ENCODE assay signal across 7 mouse cellular contexts in the genomic region with DNA sequence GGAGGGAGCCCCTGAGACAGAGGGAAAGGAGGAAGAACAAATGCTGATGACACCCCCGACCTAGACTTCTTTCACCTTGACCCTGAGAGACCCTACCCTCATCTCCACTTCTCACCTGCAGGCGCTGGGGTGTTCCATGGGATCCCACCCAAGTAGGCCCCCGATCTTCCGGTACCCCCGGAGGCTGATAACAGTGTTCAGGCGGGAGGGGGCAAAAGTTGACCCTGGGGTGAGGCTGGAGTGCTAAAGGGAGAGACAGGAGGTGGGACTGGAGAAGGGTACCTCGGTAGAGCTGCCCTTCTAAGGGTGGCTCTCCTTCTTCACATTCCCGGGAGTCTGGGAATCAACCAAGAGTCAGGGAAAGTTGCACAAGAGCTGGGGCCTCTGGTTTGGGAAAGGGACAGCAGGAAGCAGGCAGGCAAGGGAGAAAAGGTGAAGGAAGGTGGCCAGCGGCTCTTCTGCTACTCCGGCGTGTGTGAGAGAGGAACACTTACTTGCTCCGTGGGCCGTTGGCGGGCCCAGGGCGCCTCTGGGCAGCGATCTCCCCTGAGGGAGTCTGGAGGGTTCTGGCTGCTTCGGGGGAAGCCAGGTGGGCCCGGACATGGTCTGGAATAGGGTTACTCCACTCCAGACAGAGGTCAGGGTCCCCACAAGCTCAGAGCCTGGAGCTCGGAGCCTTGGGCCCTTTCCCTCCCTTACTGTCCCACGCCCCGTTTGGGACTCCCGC. TPM values are rescaled to one million over a fixed set of nuclear protein-coding genes. Genes with fewer than 3 reads are reported as not detected.
DNase-seq lines count a peak whose midpoint lies in the region; ATAC-seq and TF ChIP-seq lines count a peak whose summit lies in the region.

No protein-coding gene starts in this region.

- H3K36me3 ChIP-seq in C2C12 (ENCODE audit: control insufficient read depth, insufficient read depth) = peaks cover 31% of the 10 kb centered on the region
- H3K36me3 ChIP-seq in ES-E14 (ENCODE audit: control insufficient read depth, insufficient read depth, low read length, poor library complexity, severe bottlenecking) = peaks cover 25% of the 10 kb centered on the region
- peaks cover 24% of the 10 kb centered on the region for H3K36me3 ChIP-seq in heart, postnatal 0 days (replicated peaks; ENCODE audit: control insufficient read depth, insufficient read depth, low read length)
- H3K36me3 ChIP-seq in lung, embryonic 16.5 days (ENCODE audit: control insufficient read depth, insufficient read depth, low read length) = peaks cover 29% of the 10 kb centered on the region

- TF ChIP-seq CTCF in C2C12 (IDR thresholded peaks at IDR 0.05; ENCODE audit: control insufficient read depth, insufficient read depth, insufficient read length) = no peak
- no peak for TF ChIP-seq CTCF in heart, postnatal 0 days (IDR thresholded peaks at IDR 0.05; ENCODE audit: low read depth)

- peak; percentile 54; the same call in 1 of the 2 replicates for ATAC-seq in heart, postnatal 0 days (ENCODE audit: insufficient read depth, low read depth)
- peak; percentile 21 for ATAC-seq in lung, embryonic 16.5 days (ENCODE audit: low read depth)

- no peaks in the 10 kb centered on the region for H3K9me3 ChIP-seq in ES-E14 (ENCODE audit: control insufficient read depth, insufficient read depth, low read depth, low read length)
- no peaks in the 10 kb centered on the region for H3K9me3 ChIP-seq in heart, postnatal 0 days (replicated peaks; ENCODE audit: control insufficient read depth, low read length)
- H3K9me3 ChIP-seq in lung, embryonic 16.5 days (ENCODE audit: control insufficient read depth, low read length) = no peaks in the 10 kb centered on the region

- H3K4me2 ChIP-seq in heart, postnatal 0 days (ENCODE audit: low read depth, low read length) = peak overlapping the region; percentile 93
- H3K4me2 ChIP-seq in lung, embryonic 16.5 days (ENCODE audit: low read depth, low read length) = peak overlapping the region; percentile 80

- peaks cover 0 to 16% of the 10 kb centered on the region in 2 experiments; a peak in 2 of 4 replicates for H3K4me1 ChIP-seq in ES-E14 (ENCODE audit: control insufficient read depth in 2 of 2, insufficient read depth in 2 of 2, low read length in 2 of 2, poor library complexity in 1 of 2)
- H3K4me1 ChIP-seq in heart, postnatal 0 days (ENCODE audit: control insufficient read depth, insufficient read depth) = peaks cover 18% of the 10 kb centered on the region
- H3K4me1 ChIP-seq in lung, embryonic 16.5 days (replicated peaks; ENCODE audit: control insufficient read depth, insufficient read depth, low read length) = peaks cover 25% of the 10 kb centered on the region

- no peak for TF ChIP-seq EP300 in heart, postnatal 0 days (IDR thresholded peaks at IDR 0.05; ENCODE audit: low read depth)

- peak overlapping the region; percentile 83 for H3ac ChIP-seq in C2C12 (ENCODE audit: control insufficient read depth, insufficient read length, low read depth)

- H3K79me2 ChIP-seq in C2C12 (ENCODE audit: control insufficient read depth, insufficient read depth) = peaks cover 44% of the 10 kb centered on the region

- H3K79me3 ChIP-seq in C2C12 (ENCODE audit: low read depth) = peaks cover 24% of the 10 kb centered on the region

- DNase-seq in ES-E14 (ENCODE audit: low read depth, low spot score) = no peak
- no peak for DNase-seq in heart, postnatal 0 days (ENCODE audit: low spot score)
- DNase-seq in embryo, embryonic 10.5 days (ENCODE audit: low spot score) = no peak
- no peak for DNase-seq in T-cell, adult 2 months (ENCODE audit: low spot score)
- DNase-seq in cerebellum, postnatal 25 days = no peak

- 2% methylated on average over 22 of the region's 22 CpGs for WGBS in heart, postnatal 0 days
- WGBS in lung, embryonic 16.5 days = under 1% methylated on average over 22 of the region's 22 CpGs

- peak overlapping the region; percentile 72 for H3K4me3 ChIP-seq in C2C12 (ENCODE audit: insufficient read depth, poor library complexity, severe bottlenecking)
- peak overlapping the region; percentile 56 to 75 for H3K4me3 ChIP-seq in ES-E14 (ENCODE audit: insufficient read depth in 1 of 2, low read depth in 1 of 2, low read length in 2 of 2, poor library complexity in 1 of 2, severe bottlenecking in 1 of 2)
- H3K4me3 ChIP-seq in heart, postnatal 0 days (ENCODE audit: low read depth, low read length) = peak overlapping the region; percentile 57
- peak overlapping the region; percentile 64 for H3K4me3 ChIP-seq in lung, embryonic 16.5 days (ENCODE audit: low read length)

- in situ Hi-C loops in ES-E14 (cut with MboI; ENCODE audit: low sequenced_read_pairs in 2 of 2, unreplicated experiment in 2 of 2) = no loop called here

- H3K27me3 ChIP-seq in C2C12 (ENCODE audit: control insufficient read depth, insufficient read depth, insufficient read length) = no peaks in the 10 kb centered on the region
- H3K27me3 ChIP-seq in heart, postnatal 0 days (ENCODE audit: control insufficient read depth, insufficient read depth, low read length) = no peaks in the 10 kb centered on the region
- no peaks in the 10 kb centered on the region for H3K27me3 ChIP-seq in lung, embryonic 16.5 days (ENCODE audit: control insufficient read depth, insufficient read depth, low read depth, low read length)

- H3K9ac ChIP-seq in ES-E14 (ENCODE audit: insufficient read depth, low read depth, low read length, poor library complexity, severe bottlenecking) = peak overlapping the region; percentile 67
- peak overlapping the region; percentile 79 for H3K9ac ChIP-seq in heart, postnatal 0 days (replicated peaks; ENCODE audit: low read depth, low read length)
- peak overlapping the region; percentile 94 for H3K9ac ChIP-seq in lung, embryonic 16.5 days (ENCODE audit: low read length)

- H3K27ac ChIP-seq in ES-E14 (ENCODE audit: insufficient read depth, low read depth, low read length, poor library complexity, severe bottlenecking) = peak overlapping the region; percentile 10; the same call in 1 of the 2 replicates
- H3K27ac ChIP-seq in heart, postnatal 0 days (ENCODE audit: low read depth) = peak overlapping the region; percentile 82
- peak overlapping the region; percentile 97 for H3K27ac ChIP-seq in lung, embryonic 16.5 days (ENCODE audit: low read length)

TF ChIP-seq in C2C12, 6 proteins besides CTCF, POLR2A, EP300 and RAD21:
- no peak for TF ChIP-seq USF1 (IDR thresholded peaks at IDR 0.05; ENCODE audit: low read depth)
- peak; percentile 60 for TF ChIP-seq CEBPB (IDR thresholded peaks at IDR 0.05; ENCODE audit: low read depth)

TF ChIP-seq in ES-E14, 5 proteins besides CTCF, POLR2A, EP300 and RAD21:
- no peak for TF ChIP-seq ZC3H11A (IDR thresholded peaks at IDR 0.05; ENCODE audit: borderline replicate concordance, low read depth, low read length)
- no peak for TF ChIP-seq HCFC1 (IDR thresholded peaks at IDR 0.05; ENCODE audit: borderline replicate concordance, insufficient read depth, low read length)
- no peak for TF ChIP-seq MAFK (IDR thresholded peaks at IDR 0.05; ENCODE audit: insufficient read depth, low read depth, low read length)
- TF ChIP-seq ZNF384 (IDR thresholded peaks at IDR 0.05; ENCODE audit: low read depth, low read length) = no peak
- TF ChIP-seq CHD2 (IDR thresholded peaks at IDR 0.05; ENCODE audit: low read depth, low read length) = no peak

RNA-seq across cellular contexts. Expression of gene Trip6, which starts 0.6 kb away (rescaled TPM):
- 80.0 TPM for polyA plus RNA-seq in C2C12 (2012; fragmentation: generic; extraction: Trizol)
- 22.7 and 24.2 TPM in 2 replicates for total RNA-seq in ES-E14 (2012; rRNA removed)
- total RNA-seq in heart, postnatal 0 days (2014; rRNA removed; ENCODE audit: low replicate concordance) = 44.8 and 46.8 TPM in 2 replicates
- polyA plus RNA-seq in heart, postnatal 0 days (2015; fragmentation: Nextera tagmentation; extraction: Ambion mirVana) = 22.9 and 28.6 TPM in 2 replicates
- polyA plus RNA-seq in lung, embryonic 16.5 days (2015; fragmentation: Nextera tagmentation; extraction: Ambion mirVana) = 90.5 and 94.0 TPM in 2 replicates

RNA-seq across cellular contexts. Expression of gene Srrt, which starts 6.2 kb away (rescaled TPM):
- 130 TPM for polyA plus RNA-seq in C2C12 (2012; fragmentation: generic; extraction: Trizol)
- total RNA-seq in ES-E14 (2012; rRNA removed) = 350 and 528 TPM in 2 replicates
- total RNA-seq in heart, postnatal 0 days (2014; rRNA removed; ENCODE audit: low replicate concordance) = 77.2 and 139 TPM in 2 replicates
- 34.9 and 38.0 TPM in 2 replicates for polyA plus RNA-seq in heart, postnatal 0 days (2015; fragmentation: Nextera tagmentation; extraction: Ambion mirVana)
- 141 and 144 TPM in 2 replicates for polyA plus RNA-seq in lung, embryonic 16.5 days (2015; fragmentation: Nextera tagmentation; extraction: Ambion mirVana)

RNA-seq across cellular contexts. Expression of gene Ufsp1, which starts 19.2 kb away (rescaled TPM):
- 10.6 TPM for polyA plus RNA-seq in C2C12 (2012; fragmentation: generic; extraction: Trizol)
- 3.6 and 6.3 TPM in 2 replicates for total RNA-seq in ES-E14 (2012; rRNA removed)
- 4.1 and 5.6 TPM in 2 replicates for total RNA-seq in heart, postnatal 0 days (2014; rRNA removed; ENCODE audit: low replicate concordance)
- 11.5 and 11.9 TPM in 2 replicates for polyA plus RNA-seq in heart, postnatal 0 days (2015; fragmentation: Nextera tagmentation; extraction: Ambion mirVana)
- 5.1 and 5.6 TPM in 2 replicates for polyA plus RNA-seq in lung, embryonic 16.5 days (2015; fragmentation: Nextera tagmentation; extraction: Ambion mirVana)

RNA-seq across cellular contexts. Expression of gene Slc12a9, which starts 19.8 kb away (rescaled TPM):
- 7.3 TPM for polyA plus RNA-seq in C2C12 (2012; fragmentation: generic; extraction: Trizol)
- 20.9 and 34.9 TPM in 2 replicates for total RNA-seq in ES-E14 (2012; rRNA removed)
- 7.3 and 14.8 TPM in 2 replicates for total RNA-seq in heart, postnatal 0 days (2014; rRNA removed; ENCODE audit: low replicate concordance)
- polyA plus RNA-seq in heart, postnatal 0 days (2015; fragmentation: Nextera tagmentation; extraction: Ambion mirVana) = 4.0 and 4.5 TPM in 2 replicates
- polyA plus RNA-seq in lung, embryonic 16.5 days (2015; fragmentation: Nextera tagmentation; extraction: Ambion mirVana) = 11.6 and 12.5 TPM in 2 replicates

RNA-seq across cellular contexts. Expression of gene Ache, which starts 26.3 kb away (rescaled TPM):
- polyA plus RNA-seq in C2C12 (2012; fragmentation: generic; extraction: Trizol) = 0.06 TPM
- 0.31 TPM in 1 of 2 replicates, not detected in the other for total RNA-seq in ES-E14 (2012; rRNA removed)
- 5.3 and 5.9 TPM in 2 replicates for total RNA-seq in heart, postnatal 0 days (2014; rRNA removed; ENCODE audit: low replicate concordance)
- polyA plus RNA-seq in heart, postnatal 0 days (2015; fragmentation: Nextera tagmentation; extraction: Ambion mirVana) = 2.3 and 2.8 TPM in 2 replicates
- 1.9 and 2.6 TPM in 2 replicates for polyA plus RNA-seq in lung, embryonic 16.5 days (2015; fragmentation: Nextera tagmentation; extraction: Ambion mirVana)

Comparison
In these comparisons a context has a peak if more than half of its experiments do, and no peak if none do; other contexts are left out.
1. H3K27ac ChIP-seq: peak in every context shown above with its lines; median percentile 97 in lung, embryonic 16.5 days; 82 in heart, postnatal 0 days; 10 in ES-E14.